Mouse (Mus musculus): ENCODE results near the gene Tcf12. TPM values are rescaled to one million over a fixed set of nuclear protein-coding genes. Genes with fewer than 3 reads are reported as not detected.

Gene Tcf12
- 7.1 and 8.3 TPM in 2 replicates for polyA plus RNA-seq (2015; fragmentation: Nextera tagmentation; extraction: Ambion mirVana)

GRCm38 (mm10) chr9:72111622-72112550 is at the start of gene Tcf12:
Gene Tcf12, minus strand, starts transcription at chr9:72111871.
- TF ChIP-seq CTCF (IDR thresholded peaks at IDR 0.05; ENCODE audit: low read depth) (no peak), EP300 (IDR thresholded peaks at IDR 0.05; ENCODE audit: low read depth) (no peak)
- WGBS (ENCODE audit: insufficient replicate concordance), result 3% methylated on average over 78 of the region's 88 CpGs

DNA sequence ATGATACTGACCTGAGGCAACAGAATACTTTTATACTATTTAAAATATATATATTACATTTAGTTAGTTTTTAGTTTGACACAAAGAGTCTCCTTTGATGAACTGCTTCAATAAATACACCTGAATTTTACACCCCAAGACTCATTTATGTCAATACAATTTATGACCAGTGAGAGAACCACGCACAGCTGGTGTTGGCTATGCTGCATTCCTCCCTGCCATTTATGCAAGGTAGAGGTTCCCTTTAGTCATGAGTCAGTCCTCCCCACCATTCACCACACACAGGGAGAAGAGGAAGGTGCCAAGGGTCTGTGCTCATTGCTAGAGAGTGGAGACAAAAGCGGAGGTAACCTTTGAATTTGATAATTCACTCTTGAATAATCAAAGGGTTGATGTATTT is 46.7 kb upstream of the Tcf12 start:
- Histone ChIP-seq H3K9ac (replicated peaks) (no peak overlapping the region), H3K27ac (ENCODE audit: low read depth) (no peak overlapping the region), H3K9me3 (ENCODE audit: low read length) (no peaks in the 10 kb centered on the region), H3K4me3 (ENCODE audit: low read depth, low read length) (no peak overlapping the region), H3K27me3 (ENCODE audit: insufficient read depth, low read length) (no peaks in the 10 kb centered on the region), H3K4me1 (ENCODE audit: insufficient read depth) (no peaks in the 10 kb centered on the region), H3K36me3 (replicated peaks; ENCODE audit: insufficient read depth, low read length) (no peaks in the 10 kb centered on the region), H3K4me2 (ENCODE audit: low read depth, low read length) (no peak overlapping the region)
- no peak for TF ChIP-seq EP300 (IDR thresholded peaks at IDR 0.05; ENCODE audit: low read depth)
- no peak for TF ChIP-seq CTCF (IDR thresholded peaks at IDR 0.05; ENCODE audit: low read depth)
- 63% methylated on average over 2 of the region's 2 CpGs for WGBS (ENCODE audit: insufficient replicate concordance)
- DNase-seq (no peak), ATAC-seq (no peak)

More at GRCm38 (mm10) chr9:72111622-72112550, at the start of gene Tcf12:
- Histone ChIP-seq H3K4me3 (ENCODE audit: low read depth, low read length) (peak within 1 kb of the TSS; percentile 82), H3K36me3 (replicated peaks; ENCODE audit: insufficient read depth, low read length) (no peaks in the 10 kb centered on the region), H3K4me1 (ENCODE audit: insufficient read depth) (peaks cover 10% of the 10 kb centered on the region; the same call in 1 of the 2 replicates), H3K27me3 (ENCODE audit: insufficient read depth, low read length) (no peaks in the 10 kb centered on the region), H3K4me2 (ENCODE audit: low read depth, low read length) (peak within 1 kb of the TSS; percentile 99), H3K9ac (replicated peaks) (peak within 1 kb of the TSS; percentile 92), H3K9me3 (ENCODE audit: low read length) (no peaks in the 10 kb centered on the region), H3K27ac (ENCODE audit: low read depth) (peak within 1 kb of the TSS; percentile 86)
- ATAC-seq, result peak; percentile 87
- DNase-seq, result peak; percentile 89

- no peak for TF ChIP-seq EP300 (IDR thresholded peaks at IDR 0.05; ENCODE audit: low read depth)
- no peak for TF ChIP-seq CTCF (IDR thresholded peaks at IDR 0.05; ENCODE audit: low read depth)
- H3K4me2 ChIP-seq (ENCODE audit: low read depth, low read length), result no peak overlapping the region
- no peak overlapping the region for H3K27ac ChIP-seq (ENCODE audit: low read depth)
- no peaks in the 10 kb centered on the region for H3K9me3 ChIP-seq (ENCODE audit: low read length)
- H3K36me3 ChIP-seq (replicated peaks; ENCODE audit: insufficient read depth, low read length), result no peaks in the 10 kb centered on the region
- no peak overlapping the region for H3K4me3 ChIP-seq (ENCODE audit: low read depth, low read length)
- H3K9ac ChIP-seq (replicated peaks), result no peak overlapping the region
- 69% methylated on average over 1 of the region's 1 CpGs for WGBS (ENCODE audit: insufficient replicate concordance)
- H3K4me1 ChIP-seq (ENCODE audit: insufficient read depth), result no peaks in the 10 kb centered on the region
- H3K27me3 ChIP-seq (ENCODE audit: insufficient read depth, low read length), result no peaks in the 10 kb centered on the region
- ATAC-seq (no peak), DNase-seq (no peak)
These were observed 45.4 kb upstream of the Tcf12 start for GRCm38 (mm10) chr9:72157091-72157490.

- no peak for DNase-seq
- H3K27ac ChIP-seq (ENCODE audit: low read depth), result no peak overlapping the region
These were observed 43.8 kb upstream of the Tcf12 start for GRCm38 (mm10) chr9:72155250-72156138.

DNA sequence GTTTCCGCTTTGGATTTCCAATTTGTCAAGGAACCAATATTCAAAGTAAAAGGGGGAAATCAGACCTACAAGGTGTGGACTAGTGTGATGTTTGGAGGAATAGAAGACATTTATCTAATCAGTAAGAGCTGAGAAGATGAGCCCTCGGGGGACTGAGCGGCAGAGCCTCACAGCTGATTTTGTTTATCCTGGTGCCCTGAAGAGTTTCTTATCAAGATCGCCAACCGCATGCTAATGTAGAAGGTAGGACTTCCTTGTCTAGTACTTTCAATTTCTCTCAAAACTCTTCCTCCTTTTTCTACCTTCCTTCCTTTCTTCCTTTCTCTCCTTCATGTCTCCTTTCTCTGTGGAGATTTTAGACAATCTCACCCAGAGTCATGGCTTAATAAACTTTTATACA is 32.5 kb upstream of the Tcf12 start:
- no peak overlapping the region for H3K27ac ChIP-seq (ENCODE audit: low read depth)
- WGBS (ENCODE audit: insufficient replicate concordance), result 47% methylated on average over 5 of the region's 5 CpGs
- H3K4me2 ChIP-seq (ENCODE audit: low read depth, low read length), result no peak overlapping the region
- no peak overlapping the region for H3K4me3 ChIP-seq (ENCODE audit: low read depth, low read length)
- DNase-seq (no peak), ATAC-seq (no peak)
- H3K36me3 ChIP-seq (replicated peaks; ENCODE audit: insufficient read depth, low read length), result no peaks in the 10 kb centered on the region
- H3K4me1 ChIP-seq (ENCODE audit: insufficient read depth), result no peaks in the 10 kb centered on the region
- TF ChIP-seq EP300 (IDR thresholded peaks at IDR 0.05; ENCODE audit: low read depth) (no peak), CTCF (IDR thresholded peaks at IDR 0.05; ENCODE audit: low read depth) (no peak)
- no peak overlapping the region for H3K9ac ChIP-seq (replicated peaks)
- H3K9me3 ChIP-seq (ENCODE audit: low read length), result no peaks in the 10 kb centered on the region
- no peaks in the 10 kb centered on the region for H3K27me3 ChIP-seq (ENCODE audit: insufficient read depth, low read length)

More at GRCm38 (mm10) chr9:72155250-72156138, 43.8 kb upstream of the Tcf12 start:
- Histone ChIP-seq H3K27me3 (ENCODE audit: insufficient read depth, low read length) (no peaks in the 10 kb centered on the region), H3K4me1 (ENCODE audit: insufficient read depth) (no peaks in the 10 kb centered on the region), H3K4me2 (ENCODE audit: low read depth, low read length) (peak overlapping the region; percentile 59), H3K4me3 (ENCODE audit: low read depth, low read length) (no peak overlapping the region), H3K9ac (replicated peaks) (no peak overlapping the region), H3K36me3 (replicated peaks; ENCODE audit: insufficient read depth, low read length) (no peaks in the 10 kb centered on the region), H3K9me3 (ENCODE audit: low read length) (no peaks in the 10 kb centered on the region)
- WGBS (ENCODE audit: insufficient replicate concordance), result 23% methylated on average over 21 of the region's 21 CpGs
- TF ChIP-seq CTCF (IDR thresholded peaks at IDR 0.05; ENCODE audit: low read depth) (no peak), EP300 (IDR thresholded peaks at IDR 0.05; ENCODE audit: low read depth) (no peak)
- ATAC-seq, result no peak

GRCm38 (mm10) chr9:72137899-72138298 is 26.2 kb upstream of the Tcf12 start:
- Histone ChIP-seq H3K4me2 (ENCODE audit: low read depth, low read length) (no peak overlapping the region), H3K4me3 (ENCODE audit: low read depth, low read length) (no peak overlapping the region), H3K9ac (replicated peaks) (no peak overlapping the region), H3K36me3 (replicated peaks; ENCODE audit: insufficient read depth, low read length) (no peaks in the 10 kb centered on the region), H3K27me3 (ENCODE audit: insufficient read depth, low read length) (no peaks in the 10 kb centered on the region), H3K27ac (ENCODE audit: low read depth) (no peak overlapping the region), H3K4me1 (ENCODE audit: insufficient read depth) (peaks cover 6% of the 10 kb centered on the region; the same call in 1 of the 2 replicates), H3K9me3 (ENCODE audit: low read length) (no peaks in the 10 kb centered on the region)
- DNase-seq (no peak), ATAC-seq (no peak)
- TF ChIP-seq EP300 (IDR thresholded peaks at IDR 0.05; ENCODE audit: low read depth), result no peak
- TF ChIP-seq CTCF (IDR thresholded peaks at IDR 0.05; ENCODE audit: low read depth), result no peak
